Mouse (Mus musculus) inflammation-experienced regulatory T-cells, adult 16 weeks (primary cell): ENCODE measurements around the gene Tcl1b5. TPM values are rescaled to one million over a fixed set of nuclear protein-coding genes. Genes with fewer than 3 reads are reported as not detected.

Source experiments
- polyA plus RNA-seq: library from polyadenylated mRNA; unstranded; fragments of 100-300 nt; shearing (Covaris generic); gene quantifications from one replicate; pipeline ENCODE4 v1.2.1, GENCODE M21; 2017

Tcl1b5 gene
- not detected for polyA plus RNA-seq

GRCm38 (mm10) chr12:105176044-105176443 is at the start of gene Tcl1b5:
TSS of gene Tcl1b5 (plus strand) at chr12:105176344.

DNA sequence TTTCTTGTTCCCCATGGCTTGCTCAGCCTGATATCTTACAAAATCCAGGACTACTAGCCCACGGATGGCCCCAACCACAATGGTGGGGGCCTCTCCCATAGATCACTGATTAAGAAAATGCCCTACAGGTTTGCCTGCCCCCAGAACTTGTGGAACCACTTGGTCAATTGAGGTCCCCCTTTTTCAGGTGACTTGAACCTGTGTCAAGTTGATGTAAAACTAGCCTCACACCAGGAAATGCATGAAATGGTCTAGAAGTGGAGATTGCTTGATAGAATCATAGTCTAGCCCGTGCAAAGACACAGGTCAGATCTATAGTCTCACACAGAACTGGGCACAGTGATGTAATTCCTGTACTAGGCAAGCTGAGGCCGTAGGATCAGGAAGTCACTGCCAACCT is 30.4 kb upstream of the Tcl1b5 start, which contains the start of gene Tcl1b2:
TSS of gene Tcl1b2 (plus strand) at position 301 of the 400 bp plus-strand sequence.

GRCm38 (mm10) chr12:105159390-105159789 is 16.8 kb upstream of the Tcl1b5 start, which contains the start of gene Tcl1b1:
TSS of gene Tcl1b1 (plus strand) at chr12:105159690.

GRCm38 (mm10) chr12:105190743-105191142 is 14.6 kb downstream of the Tcl1b5 start, which contains the start of gene Tcl1b3:
TSS of gene Tcl1b3 (plus strand) at chr12:105191043.

GRCm38 (mm10) chr12:105201657-105202056 is 25.5 kb downstream of the Tcl1b5 start, which contains the start of gene Tcl1b4:
TSS of gene Tcl1b4 (plus strand) at chr12:105201957.

DNA sequence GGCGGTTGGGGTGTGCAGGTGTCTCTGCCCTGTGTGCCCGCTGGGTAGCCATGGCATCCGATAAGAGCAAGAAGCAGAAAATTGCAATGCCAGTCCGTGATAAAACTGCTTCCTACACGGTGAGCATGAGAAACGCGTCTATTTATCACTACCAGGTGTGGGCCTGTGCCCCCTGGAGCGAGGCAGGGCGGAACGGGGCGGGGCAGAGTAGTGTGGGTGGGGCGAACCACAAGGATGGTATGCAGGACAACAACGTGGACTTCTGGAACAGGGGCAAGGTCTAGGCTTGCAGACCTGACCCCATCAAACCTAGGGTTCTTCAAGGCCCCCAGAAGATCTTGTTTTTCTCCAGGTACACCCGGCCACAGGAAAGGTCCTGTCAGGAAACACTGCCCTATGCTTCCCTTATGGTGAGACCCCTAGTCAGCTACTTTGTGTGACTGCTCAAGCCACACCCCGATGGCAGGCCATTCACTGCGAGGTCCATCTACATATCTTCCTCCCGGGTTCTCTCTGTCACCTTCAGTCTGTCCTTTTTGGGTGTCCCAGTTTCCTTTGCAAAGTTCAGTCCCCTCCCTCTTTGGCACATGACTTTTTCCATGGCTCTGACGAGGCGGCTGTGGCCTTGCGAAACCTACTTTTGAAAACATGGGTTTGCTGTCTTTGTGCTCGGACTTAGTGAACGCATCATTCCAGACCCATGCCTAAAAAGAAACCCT is 46.6 kb downstream of the Tcl1b5 start, which contains the start of gene Tcl1:
TSS of gene Tcl1 (minus strand) at position 193 of the 719 bp plus-strand sequence.

Other genes with a start within 250 kb of the Tcl1b5 start
- 6.5 TPM for gene Syne3, start 166.5 kb upstream of the Tcl1b5 start, polyA plus RNA-seq
- gene Glrx5, start 143.7 kb upstream of the Tcl1b5 start, polyA plus RNA-seq = 11.0 TPM
- not detected for gene Tcl1b2, start 30.3 kb upstream of the Tcl1b5 start, polyA plus RNA-seq
- not detected for gene Tcl1b1, start 16.7 kb upstream of the Tcl1b5 start, polyA plus RNA-seq
- not detected for gene Tcl1b3, start 14.7 kb downstream of the Tcl1b5 start, polyA plus RNA-seq
- not detected for gene Tcl1b4, start 25.6 kb downstream of the Tcl1b5 start, polyA plus RNA-seq
- gene Tcl1, start 46.4 kb downstream of the Tcl1b5 start, polyA plus RNA-seq = not detected
- gene Tunar, start 157.5 kb downstream of the Tcl1b5 start, polyA plus RNA-seq = not detected